Mouse (Mus musculus): ENCODE data around the gene Gns. TPM values are rescaled to one million over a fixed set of nuclear protein-coding genes. Genes with fewer than 3 reads are reported as not detected.
A peak's percentile ranks its signal among the peaks of the same experiment; 100 is the strongest.

Gns gene
- polyA plus RNA-seq, 1 experiment from 2014 or later, result 25.7 TPM

DNA sequence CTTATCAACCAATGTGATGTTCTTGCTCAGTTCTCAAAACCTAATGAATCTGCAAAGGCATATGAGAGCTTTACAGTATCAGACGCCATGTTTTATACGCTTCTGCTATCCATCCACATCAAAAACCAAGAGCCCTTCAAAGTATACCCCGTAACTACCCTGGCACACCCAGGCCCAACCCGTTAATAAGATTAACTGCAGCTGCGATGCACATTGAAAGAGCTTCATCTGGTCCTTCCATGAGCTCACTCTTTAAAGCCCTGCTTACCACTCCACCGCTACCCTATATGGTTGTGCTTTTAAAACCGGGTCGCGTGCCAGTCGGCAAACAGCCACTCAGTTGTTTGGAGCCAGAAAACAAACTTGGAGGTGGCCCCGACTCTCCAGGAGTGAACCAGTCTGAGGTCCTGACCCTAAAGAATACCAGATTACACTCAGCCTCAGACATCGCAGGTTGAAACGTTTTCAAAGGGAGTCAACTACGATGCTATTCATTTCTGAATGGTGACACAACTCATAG lies 60.7 kb downstream of the Gns start:
- Histone ChIP-seq H3K27me3 (ENCODE audit: control insufficient read depth, insufficient read depth, low read length) (no peaks in the 10 kb centered on the region), H3K4me1 (replicated peaks; ENCODE audit: control insufficient read depth, insufficient read depth) (peaks cover 12% of the 10 kb centered on the region), H3K27ac (replicated peaks) (peak overlapping the region; percentile 65), H3K36me3 (ENCODE audit: control insufficient read depth, insufficient read depth, low read length) (no peaks in the 10 kb centered on the region), H3K9ac (ENCODE audit: low read length) (no peak overlapping the region), H3K4me2 (replicated peaks; ENCODE audit: low read depth) (no peak overlapping the region), H3K9me3 (ENCODE audit: control insufficient read depth, low read length) (no peaks in the 10 kb centered on the region), H3K4me3 (ENCODE audit: low read depth, low read length) (no peak overlapping the region)
- TF ChIP-seq CTCF (IDR thresholded peaks at IDR 0.05; ENCODE audit: low read depth), result no peak
- TF ChIP-seq EP300 (optimal IDR thresholded peaks at IDR 0.05), result no peak
- WGBS, result 42% methylated on average over 14 of the region's 14 CpGs
- DNase-seq (ENCODE audit: low spot score) (no peak), ATAC-seq (ENCODE audit: low FRiP score, low TSS enrichment) (no peak; the same call in 1 of the 2 replicates)

DNA sequence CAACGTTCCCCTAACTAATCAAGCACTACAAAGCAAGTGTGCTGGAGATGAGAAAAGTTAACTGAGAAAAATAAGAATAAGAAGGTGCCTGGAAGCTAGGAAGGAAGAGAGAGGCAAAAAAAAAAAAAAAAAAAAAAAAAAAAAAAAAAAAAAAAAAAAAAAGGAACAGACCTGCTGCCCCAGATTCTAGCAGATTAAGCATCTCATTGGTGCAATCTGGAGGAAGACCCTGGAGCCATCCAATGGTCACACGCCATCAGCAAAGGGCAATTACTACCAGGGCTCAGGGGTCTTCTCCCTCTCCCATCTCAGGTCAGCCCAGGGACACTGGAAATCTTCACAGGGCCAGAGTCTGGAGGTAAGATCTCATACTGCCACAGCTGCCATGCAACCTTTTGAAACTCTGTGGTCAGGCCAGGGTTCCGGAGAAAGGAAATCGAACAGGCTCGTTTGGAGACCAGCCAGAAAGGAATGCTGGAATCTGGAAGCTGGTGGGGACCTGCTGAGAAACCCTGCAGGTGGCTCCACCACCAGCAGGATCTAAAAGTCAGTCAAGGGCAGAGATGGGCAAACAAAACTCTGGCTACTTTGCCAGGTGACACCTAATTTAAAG lies 61.7 kb downstream of the Gns start:
- H3K4me2 ChIP-seq (replicated peaks; ENCODE audit: low read depth), result no peak overlapping the region
- no peak overlapping the region for H3K4me3 ChIP-seq (ENCODE audit: low read depth, low read length)
- no peaks in the 10 kb centered on the region for H3K36me3 ChIP-seq (ENCODE audit: control insufficient read depth, insufficient read depth, low read length)
- no peaks in the 10 kb centered on the region for H3K27me3 ChIP-seq (ENCODE audit: control insufficient read depth, insufficient read depth, low read length)
- peak overlapping the region; percentile 61; the same call in 1 of the 2 replicates for H3K27ac ChIP-seq (replicated peaks)
- TF ChIP-seq CTCF (IDR thresholded peaks at IDR 0.05; ENCODE audit: low read depth) (no peak), EP300 (optimal IDR thresholded peaks at IDR 0.05) (no peak)
- DNase-seq (ENCODE audit: low spot score), result peak; percentile 59
- no peaks in the 10 kb centered on the region for H3K9me3 ChIP-seq (ENCODE audit: control insufficient read depth, low read length)
- no peak overlapping the region for H3K9ac ChIP-seq (ENCODE audit: low read length)
- peaks cover 17% of the 10 kb centered on the region for H3K4me1 ChIP-seq (replicated peaks; ENCODE audit: control insufficient read depth, insufficient read depth)
- no peak for ATAC-seq (ENCODE audit: low FRiP score, low TSS enrichment)
- WGBS, result 28% methylated on average over 5 of the region's 5 CpGs

DNA sequence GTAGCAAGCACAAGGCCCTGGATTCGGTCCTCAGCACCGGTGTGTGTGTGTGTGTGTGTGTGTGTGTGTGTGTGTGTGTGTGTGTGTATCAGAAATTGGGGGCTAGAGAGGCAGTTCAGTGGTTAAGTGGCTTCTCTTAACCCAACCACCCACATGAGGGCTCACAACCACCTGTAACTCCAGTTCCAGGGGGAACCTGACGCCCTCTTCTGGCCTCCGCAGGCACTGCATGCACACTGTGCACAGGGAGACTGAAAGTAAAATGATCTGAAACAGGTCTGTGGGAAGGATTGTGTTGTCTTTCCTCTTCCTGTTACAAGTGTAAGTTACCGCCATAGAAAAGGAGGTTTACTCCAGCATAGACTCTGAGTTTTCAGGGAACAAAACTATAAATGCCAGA lies 62.2 kb downstream of the Gns start:
- Histone ChIP-seq H3K4me2 (replicated peaks; ENCODE audit: low read depth) (no peak overlapping the region), H3K9ac (ENCODE audit: low read length) (no peak overlapping the region), H3K36me3 (ENCODE audit: control insufficient read depth, insufficient read depth, low read length) (no peaks in the 10 kb centered on the region), H3K27me3 (ENCODE audit: control insufficient read depth, insufficient read depth, low read length) (no peaks in the 10 kb centered on the region), H3K9me3 (ENCODE audit: control insufficient read depth, low read length) (no peaks in the 10 kb centered on the region), H3K4me1 (replicated peaks; ENCODE audit: control insufficient read depth, insufficient read depth) (peaks cover 18% of the 10 kb centered on the region), H3K27ac (replicated peaks) (peak overlapping the region; percentile 61; the same call in 1 of the 2 replicates), H3K4me3 (ENCODE audit: low read depth, low read length) (no peak overlapping the region)
- DNase-seq (ENCODE audit: low spot score) (peak; percentile 67), ATAC-seq (ENCODE audit: low FRiP score, low TSS enrichment) (no peak)
- TF ChIP-seq EP300 (optimal IDR thresholded peaks at IDR 0.05), result no peak
- TF ChIP-seq CTCF (IDR thresholded peaks at IDR 0.05; ENCODE audit: low read depth), result peak; percentile 73
- WGBS, result 60% methylated on average over 5 of the region's 5 CpGs

DNA sequence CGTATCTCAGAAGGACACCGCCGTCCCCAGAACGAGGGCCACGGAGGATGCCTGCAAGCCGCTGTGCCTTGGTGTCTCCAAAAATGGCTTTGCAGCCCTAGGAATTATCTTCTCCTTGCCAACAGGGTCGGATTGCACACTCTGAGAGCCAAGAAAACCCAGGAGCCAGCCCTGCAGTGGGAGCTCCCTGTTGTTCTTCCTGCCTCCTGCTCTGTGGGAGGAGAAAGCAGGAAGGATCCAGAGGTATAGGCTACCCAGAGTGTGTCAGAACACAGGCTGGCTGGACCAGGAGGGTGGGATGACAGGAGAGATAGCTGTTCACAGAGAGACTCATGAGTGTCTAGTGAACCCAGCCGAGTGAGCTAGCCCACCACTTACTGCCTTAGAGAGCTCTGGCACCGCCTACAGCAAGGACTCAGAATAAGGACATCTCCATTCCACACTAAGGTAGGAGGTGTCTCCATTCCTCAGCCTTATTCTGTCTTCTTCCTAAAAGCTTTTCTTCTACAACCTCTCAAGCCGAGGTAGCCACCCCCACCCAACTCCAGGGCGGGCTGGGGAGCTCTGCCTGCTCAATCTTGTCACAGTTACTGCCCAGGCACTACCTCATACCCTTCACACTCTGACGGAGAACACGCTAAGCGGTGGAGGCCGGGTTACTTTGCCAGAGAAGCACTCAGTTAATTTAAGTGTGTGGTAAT lies 63.3 kb downstream of the Gns start:
- Histone ChIP-seq H3K36me3 (ENCODE audit: control insufficient read depth, insufficient read depth, low read length) (no peaks in the 10 kb centered on the region), H3K9me3 (ENCODE audit: control insufficient read depth, low read length) (no peaks in the 10 kb centered on the region), H3K27me3 (ENCODE audit: control insufficient read depth, insufficient read depth, low read length) (no peaks in the 10 kb centered on the region), H3K4me2 (replicated peaks; ENCODE audit: low read depth) (no peak overlapping the region), H3K9ac (ENCODE audit: low read length) (no peak overlapping the region), H3K27ac (replicated peaks) (peak overlapping the region; percentile 86), H3K4me1 (replicated peaks; ENCODE audit: control insufficient read depth, insufficient read depth) (peaks cover 25% of the 10 kb centered on the region), H3K4me3 (ENCODE audit: low read depth, low read length) (no peak overlapping the region)
- DNase-seq (ENCODE audit: low spot score) (no peak), ATAC-seq (ENCODE audit: low FRiP score, low TSS enrichment) (no peak)
- 67% methylated on average over 15 of the region's 15 CpGs for WGBS
- TF ChIP-seq CTCF (IDR thresholded peaks at IDR 0.05; ENCODE audit: low read depth), result no peak
- TF ChIP-seq EP300 (optimal IDR thresholded peaks at IDR 0.05), result no peak

DNA sequence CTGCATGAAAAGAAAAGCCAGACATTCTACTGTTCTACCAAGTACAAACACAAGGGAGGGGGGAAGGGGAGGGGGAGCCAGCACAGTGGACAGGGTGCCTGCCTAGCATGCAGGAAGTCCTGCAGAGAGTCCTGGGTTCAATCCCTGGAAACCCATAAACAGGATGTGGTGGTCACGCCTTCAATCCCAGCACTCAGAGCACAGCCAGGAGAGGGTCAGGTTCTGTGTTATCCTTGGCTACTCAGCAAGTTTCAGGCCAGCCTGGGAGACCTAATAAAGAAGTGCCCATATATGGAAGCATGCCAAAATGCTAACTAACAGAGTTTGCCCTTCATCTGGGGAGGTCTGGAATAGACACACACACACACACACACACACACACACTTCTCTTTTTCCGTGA lies 64.2 kb downstream of the Gns start:
- 24% methylated on average over 2 of the region's 2 CpGs for WGBS
- no peaks in the 10 kb centered on the region for H3K36me3 ChIP-seq (ENCODE audit: control insufficient read depth, insufficient read depth, low read length)
- no peak overlapping the region for H3K4me2 ChIP-seq (replicated peaks; ENCODE audit: low read depth)
- ATAC-seq (ENCODE audit: low FRiP score, low TSS enrichment) (peak; percentile 32), DNase-seq (ENCODE audit: low spot score) (no peak)
- no peaks in the 10 kb centered on the region for H3K9me3 ChIP-seq (ENCODE audit: control insufficient read depth, low read length)
- H3K27me3 ChIP-seq (ENCODE audit: control insufficient read depth, insufficient read depth, low read length), result no peaks in the 10 kb centered on the region
- H3K4me1 ChIP-seq (replicated peaks; ENCODE audit: control insufficient read depth, insufficient read depth), result peaks cover 28% of the 10 kb centered on the region
- no peak overlapping the region for H3K4me3 ChIP-seq (ENCODE audit: low read depth, low read length)
- peak overlapping the region; percentile 86 for H3K27ac ChIP-seq (replicated peaks)
- H3K9ac ChIP-seq (ENCODE audit: low read length), result no peak overlapping the region
- TF ChIP-seq CTCF (IDR thresholded peaks at IDR 0.05; ENCODE audit: low read depth) (no peak), EP300 (optimal IDR thresholded peaks at IDR 0.05) (no peak)

DNA sequence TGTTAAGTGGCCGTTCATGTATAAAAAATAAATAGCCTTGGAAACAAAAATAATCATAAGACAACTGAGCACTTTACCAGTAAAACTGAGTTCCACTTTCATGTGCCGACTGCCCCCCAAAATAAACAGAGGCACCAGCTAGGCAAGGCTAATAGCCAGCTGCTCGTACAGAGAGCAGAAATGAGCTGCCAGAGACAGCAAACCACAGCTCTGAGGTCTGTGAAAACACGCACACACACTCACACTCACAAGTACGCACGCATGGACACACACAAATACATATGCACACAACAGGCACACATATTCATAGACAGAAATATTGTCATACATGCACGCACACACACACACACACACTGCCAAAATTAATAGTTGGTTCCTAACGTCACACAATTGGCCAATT lies 64.7 kb downstream of the Gns start:
- WGBS, result 18% methylated on average over 8 of the region's 8 CpGs
- ATAC-seq (ENCODE audit: low FRiP score, low TSS enrichment), result no peak
- H3K36me3 ChIP-seq (ENCODE audit: control insufficient read depth, insufficient read depth, low read length), result no peaks in the 10 kb centered on the region
- peak overlapping the region; percentile 32 for H3K4me2 ChIP-seq (replicated peaks; ENCODE audit: low read depth)
- no peak overlapping the region for H3K4me3 ChIP-seq (ENCODE audit: low read depth, low read length)
- no peaks in the 10 kb centered on the region for H3K27me3 ChIP-seq (ENCODE audit: control insufficient read depth, insufficient read depth, low read length)
- no peak for DNase-seq (ENCODE audit: low spot score)
- no peaks in the 10 kb centered on the region for H3K9me3 ChIP-seq (ENCODE audit: control insufficient read depth, low read length)
- H3K9ac ChIP-seq (ENCODE audit: low read length), result no peak overlapping the region
- H3K4me1 ChIP-seq (replicated peaks; ENCODE audit: control insufficient read depth, insufficient read depth), result peaks cover 28% of the 10 kb centered on the region
- peak overlapping the region; percentile 86 for H3K27ac ChIP-seq (replicated peaks)
- no peak for TF ChIP-seq CTCF (IDR thresholded peaks at IDR 0.05; ENCODE audit: low read depth)
- TF ChIP-seq EP300 (optimal IDR thresholded peaks at IDR 0.05), result no peak
